Mouse (Mus musculus): ENCODE measurements at regions not wholly inside any gene's neighbourhood (a gene's known extent, or its start where the extent isn't known, plus 50 kb on each side); places are given as distances from the start of the nearest gene placed in this dataset.

GRCm38 (mm10) chr8:127674063-127674462, 610.4 kb downstream of the Pard3 start:
- TF ChIP-seq CTCF (IDR thresholded peaks at IDR 0.05; ENCODE audit: borderline replicate concordance, insufficient read depth, low read depth, low read length) = no peak
- no peak for TF ChIP-seq POLR2A (IDR thresholded peaks at IDR 0.05; ENCODE audit: borderline replicate concordance, insufficient read depth, low read length)
